Mouse (Mus musculus) hindlimb bud, embryonic 11.5 days (tissue): ENCODE results near the gene Mgll.

Source experiments
- DNase-seq: peaks from one replicate; pipeline ENCODE4 v3.0.0-alpha.2; 2012; ENCODE audit warnings: low read depth, low spot score; ENCODE audit errors: extremely low spot score

The Mgll gene

DNA sequence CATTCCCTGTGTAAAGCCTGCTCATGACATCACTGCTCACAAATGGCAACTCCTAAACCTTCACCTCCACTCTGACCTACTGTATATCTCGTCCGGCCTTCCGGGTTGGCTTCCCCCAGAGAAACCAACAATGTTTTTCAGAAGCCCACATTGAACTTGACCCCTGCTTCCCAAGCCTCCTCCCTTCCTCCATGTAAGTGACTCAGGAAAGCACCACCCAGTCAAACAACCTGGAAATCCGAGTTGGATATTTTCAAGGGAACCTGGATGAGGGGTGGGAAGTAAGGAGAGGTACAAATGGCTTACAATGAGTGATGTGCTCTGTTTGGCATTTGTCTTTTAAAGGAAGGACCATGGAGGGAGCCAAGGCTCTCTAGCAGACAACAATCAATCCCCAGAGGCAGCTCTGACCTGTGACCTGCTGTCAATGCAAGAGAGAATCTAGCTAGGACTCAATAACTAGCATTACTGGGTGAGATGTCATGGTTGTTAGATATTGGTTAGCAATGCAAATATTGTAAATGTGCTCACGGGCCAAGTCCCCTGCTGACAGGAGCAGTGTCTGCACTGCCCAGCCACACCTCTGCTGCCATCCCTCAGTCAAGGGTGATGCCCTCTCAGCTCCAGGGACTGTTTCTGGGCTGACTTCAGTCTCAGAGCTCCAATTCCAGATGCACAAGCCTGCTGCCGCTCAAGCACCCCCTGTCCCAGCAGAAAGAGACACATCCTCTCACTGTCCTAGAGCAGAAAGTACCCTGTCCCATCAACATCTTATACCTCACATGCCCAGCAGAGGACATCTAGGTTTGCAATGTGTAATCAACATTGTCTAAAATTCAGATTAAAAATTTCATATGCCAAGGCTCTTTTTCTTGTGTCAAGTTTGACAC is 6.8 kb upstream of the Mgll start:
- no peak for DNase-seq

DNA sequence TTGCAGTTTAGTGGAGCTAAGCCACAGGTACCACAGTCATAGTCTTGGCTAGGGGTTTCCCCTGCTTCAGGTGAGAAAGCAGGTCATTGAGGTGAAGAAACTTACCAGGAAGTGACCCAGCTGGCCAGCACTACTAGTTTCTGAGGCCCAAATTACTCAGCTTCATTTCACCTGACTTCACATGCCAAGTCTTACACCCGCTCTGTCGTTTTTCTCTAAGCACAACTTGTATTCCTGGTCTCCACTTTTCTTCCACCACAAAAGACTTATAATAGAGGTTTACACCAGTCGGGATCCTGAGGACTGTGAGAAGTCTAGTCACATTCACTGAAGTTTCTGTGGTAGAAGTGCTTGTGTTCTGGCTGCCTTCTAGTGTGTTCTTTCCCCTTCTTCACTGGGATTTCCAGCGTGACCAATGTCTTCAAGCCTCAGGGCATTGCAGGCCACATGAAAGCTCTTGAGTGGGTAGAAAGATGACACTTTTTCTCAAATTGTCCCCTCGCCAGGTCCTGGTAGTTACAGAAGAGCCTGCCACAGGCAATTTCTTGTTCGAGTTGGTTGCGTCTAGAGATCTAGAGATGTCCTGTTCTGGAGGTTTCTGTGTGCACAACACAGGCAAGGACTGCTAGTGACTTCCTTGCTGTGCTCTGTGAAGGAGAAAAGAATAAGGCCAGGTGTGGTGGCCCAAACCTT is 6.0 kb upstream of the Mgll start:
- no peak for DNase-seq

DNA sequence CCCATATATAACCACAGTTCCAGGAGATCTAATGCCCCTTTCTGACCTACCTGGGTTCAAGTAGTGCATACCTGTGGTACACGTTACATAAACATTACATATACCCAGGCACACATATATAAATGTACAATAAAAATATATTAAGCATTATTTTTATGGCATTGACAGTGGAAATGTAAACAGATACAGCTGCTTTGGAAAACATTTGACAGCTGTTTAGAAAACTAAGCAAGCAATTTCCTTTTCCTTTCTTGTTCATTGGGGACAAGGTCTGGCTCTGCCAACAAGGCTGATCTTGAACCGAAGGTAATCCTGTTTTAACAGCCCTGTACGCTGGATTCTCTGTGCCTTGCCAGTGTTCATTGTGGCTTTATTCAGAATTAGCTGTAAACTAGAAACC is 3.2 kb upstream of the Mgll start:
- no peak for DNase-seq

DNA sequence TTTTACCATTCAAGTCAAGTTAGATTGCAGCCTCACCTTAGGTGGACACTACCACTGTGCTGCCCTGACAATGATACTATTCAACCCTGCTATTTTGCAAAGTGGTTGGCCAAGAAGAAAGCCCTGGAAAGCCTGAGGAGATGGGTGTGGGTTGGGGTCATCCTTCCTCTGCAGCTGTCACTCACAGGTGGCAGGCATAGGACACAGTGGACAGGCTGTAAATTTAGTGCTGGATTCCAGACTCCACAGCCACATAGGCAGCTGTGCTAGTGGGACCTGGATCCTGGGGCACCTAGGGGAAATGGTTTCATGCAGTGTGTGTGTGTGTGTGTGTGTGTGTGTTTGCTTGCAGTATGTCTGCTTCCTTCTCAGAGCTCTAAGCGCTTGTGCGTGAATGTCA is 1.3 kb upstream of the Mgll start:
- no peak for DNase-seq

DNA sequence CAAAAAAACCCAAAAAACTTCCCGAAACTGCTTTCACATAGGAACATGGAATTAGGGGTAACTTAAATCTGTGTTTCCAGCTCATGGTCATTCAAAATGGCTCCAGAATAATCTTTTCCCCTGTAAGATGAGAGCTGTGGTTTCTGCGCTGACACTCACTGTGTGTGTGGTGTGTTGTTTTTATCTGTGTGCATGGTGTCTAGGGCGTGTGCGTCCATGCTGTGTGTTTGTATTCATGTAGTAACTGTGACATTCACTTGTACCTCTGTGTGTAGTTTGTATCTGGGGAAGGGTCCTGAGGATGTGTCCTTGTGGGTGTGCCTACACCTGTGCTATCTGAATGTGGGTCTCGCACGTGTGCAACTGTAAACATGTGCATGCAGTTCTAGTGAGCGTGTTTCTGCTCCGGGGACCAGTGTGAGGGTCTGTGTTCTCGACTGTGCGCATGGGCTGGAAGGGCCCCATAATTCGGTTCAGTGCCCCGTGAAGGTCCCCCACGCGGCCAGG is 353 bp upstream of the Mgll start:
- no peak for DNase-seq

DNA sequence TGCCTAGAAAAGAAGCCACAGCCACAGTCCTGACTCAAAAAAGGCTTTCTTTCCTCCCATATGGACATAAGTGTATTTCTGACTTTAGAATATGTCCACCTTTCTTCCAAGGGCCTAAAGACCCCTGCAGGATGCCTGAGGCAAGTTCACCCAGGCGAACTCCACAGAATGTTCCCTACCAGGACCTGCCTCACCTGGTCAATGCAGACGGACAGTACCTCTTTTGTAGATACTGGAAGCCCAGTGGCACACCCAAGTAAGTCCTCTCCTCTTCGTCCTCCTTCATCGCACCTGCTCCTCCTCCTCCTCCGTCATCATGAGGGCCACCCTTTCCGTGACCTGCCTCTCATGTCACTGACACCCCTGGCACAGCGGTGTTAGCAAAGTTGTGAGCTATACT is 1.4 kb downstream of the Mgll start:
- no peak for DNase-seq

DNA sequence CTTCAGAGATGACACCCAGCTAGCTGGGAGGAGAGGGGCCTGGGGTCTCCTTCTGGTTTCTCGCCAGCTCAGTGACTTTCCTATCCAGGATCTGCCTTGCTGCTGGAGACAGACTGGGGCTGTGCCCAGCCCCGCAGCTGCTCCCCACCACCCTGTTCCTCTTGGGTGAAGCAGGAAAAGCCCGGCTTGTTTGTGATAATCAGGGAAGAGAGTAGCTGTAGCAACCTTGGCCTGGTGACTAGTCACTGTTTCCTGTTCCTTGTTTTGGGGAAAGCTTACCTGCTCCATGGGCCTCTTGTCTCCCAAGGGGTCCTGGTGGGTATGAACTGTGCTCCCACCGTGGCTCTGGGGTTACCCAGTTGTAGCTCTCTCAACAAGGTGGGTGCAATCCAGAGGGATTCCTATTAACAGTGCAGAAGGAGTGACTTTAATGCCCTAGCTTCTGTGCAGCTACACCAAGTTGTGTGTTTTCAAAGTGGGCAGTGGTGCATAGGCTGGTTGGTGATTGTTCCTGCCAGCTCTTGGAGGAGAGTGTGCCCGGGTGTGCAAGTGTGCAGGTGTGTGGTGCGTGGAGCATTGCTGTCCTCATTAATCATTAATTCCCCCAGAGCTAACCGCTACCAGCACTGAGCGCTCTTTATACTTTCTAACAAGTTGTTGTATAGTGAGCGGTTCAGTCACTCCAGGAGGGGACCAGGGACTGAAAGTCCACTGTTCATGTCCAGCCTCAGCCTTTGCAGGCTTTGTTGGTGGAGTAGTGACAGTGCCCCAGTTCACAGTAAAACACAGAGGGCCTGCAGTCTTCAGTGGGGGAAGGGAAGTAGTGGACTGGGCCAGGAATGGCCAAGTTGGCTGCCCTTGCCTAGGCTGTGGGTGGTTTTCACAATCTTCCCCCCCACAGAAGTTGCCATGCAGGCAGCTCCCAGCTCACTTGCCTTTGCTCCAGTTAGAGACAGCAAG is 2.3 kb downstream of the Mgll start:
- DNase-seq, result no peak

DNA sequence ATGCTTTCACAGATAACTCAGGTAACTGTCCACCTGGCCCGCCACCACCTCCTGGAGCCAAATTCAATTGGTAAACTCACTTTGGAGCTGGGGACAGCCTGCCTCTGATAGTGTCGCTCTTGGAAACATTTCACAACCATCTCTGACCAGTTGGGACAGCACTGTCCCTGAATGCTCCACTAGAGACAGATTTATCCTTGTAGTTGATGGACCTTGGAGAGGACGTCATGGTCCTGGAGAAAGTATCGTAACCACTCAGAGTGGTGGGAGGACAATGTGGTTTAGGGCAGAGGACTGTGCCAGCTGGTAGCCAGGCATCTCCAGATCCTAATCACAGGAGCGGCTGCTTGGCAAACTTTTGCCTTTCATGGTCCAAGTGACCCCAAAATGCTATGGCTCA is 3.3 kb downstream of the Mgll start:
- DNase-seq, result no peak

DNA sequence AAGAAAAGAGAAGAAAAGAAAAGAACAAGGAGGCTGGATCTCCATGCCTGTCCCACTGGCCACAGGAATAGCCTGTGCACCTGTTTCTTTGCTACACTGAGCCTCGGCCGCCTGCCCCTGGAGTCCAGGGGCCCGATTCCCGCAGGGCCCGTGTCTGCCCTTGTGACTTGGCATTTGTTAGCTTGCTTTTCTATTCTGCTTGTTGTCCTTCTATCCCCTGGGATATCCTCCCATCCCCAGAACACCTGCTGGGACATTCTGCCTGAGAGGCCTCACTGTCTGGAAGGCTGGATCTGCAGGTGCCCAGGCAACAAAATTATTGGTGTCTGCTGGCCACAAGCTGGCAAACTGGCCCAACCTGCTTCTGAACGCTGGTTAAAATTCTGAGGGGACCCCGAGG is 3.8 kb downstream of the Mgll start:
- no peak for DNase-seq

DNA sequence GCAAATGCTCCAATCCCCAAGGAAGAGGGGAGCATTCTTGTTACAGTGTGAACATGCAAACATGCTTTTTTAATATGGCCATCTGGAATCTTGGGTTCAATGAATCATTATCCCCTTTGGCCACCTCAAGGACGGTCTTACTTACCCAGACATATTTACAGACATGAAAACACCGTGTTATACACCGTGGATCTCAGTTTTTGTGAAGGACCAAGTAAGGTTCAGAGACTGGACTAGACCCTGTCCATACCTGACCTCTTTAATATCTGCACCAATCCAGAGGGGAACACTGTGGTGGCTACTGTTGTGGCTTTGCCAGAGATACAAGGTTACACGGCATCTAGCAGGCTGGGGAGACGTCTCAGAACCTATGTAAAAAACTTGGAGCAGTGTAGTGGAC is 4.3 kb downstream of the Mgll start:
- no peak for DNase-seq

DNA sequence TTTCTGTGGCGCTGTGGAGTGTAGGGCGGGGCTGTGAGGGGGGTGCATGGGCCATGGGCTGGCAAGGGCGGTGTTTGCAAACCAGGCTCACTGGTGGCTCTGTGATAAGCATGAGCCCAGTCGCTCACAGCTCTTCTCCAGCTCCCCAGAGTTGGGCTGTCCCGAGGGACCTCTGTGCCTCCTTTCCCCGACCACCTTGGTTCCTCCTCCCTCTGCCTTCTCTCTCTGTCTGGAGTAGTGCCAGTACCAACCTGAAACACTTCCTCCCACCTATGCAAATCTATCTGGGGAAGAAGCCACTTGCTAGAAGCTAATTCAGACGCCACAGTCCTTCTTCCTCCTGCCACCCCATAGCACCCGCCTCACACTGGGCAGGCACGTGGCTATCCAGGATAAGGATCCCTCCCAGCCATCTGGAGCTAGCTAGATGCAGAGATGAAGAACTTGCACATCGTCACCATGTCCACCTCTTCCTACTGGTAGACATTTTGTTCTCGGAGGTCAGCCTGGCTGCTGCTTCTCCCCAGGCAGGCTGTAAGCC is 7.1 kb downstream of the Mgll start:
- no peak for DNase-seq

DNA sequence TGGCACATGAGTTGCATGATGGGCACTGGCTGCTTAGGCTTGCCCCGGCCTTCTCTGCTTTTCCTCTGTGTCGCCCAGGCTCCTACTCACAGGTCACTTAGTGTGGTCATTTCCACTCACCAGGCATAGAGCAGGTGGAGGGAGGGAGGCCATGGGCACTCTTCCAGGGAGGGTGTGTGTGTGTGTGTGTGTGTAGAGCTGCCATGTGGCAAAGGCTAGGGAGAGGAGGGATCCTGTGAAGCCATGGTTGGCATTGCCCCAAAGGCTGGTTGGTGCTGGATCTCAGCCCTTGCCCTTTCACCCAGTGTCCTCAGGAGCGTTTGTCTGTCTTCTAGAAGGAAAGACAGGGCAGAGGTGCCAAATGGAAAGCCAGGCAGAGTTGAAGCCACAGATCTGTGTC is 7.8 kb downstream of the Mgll start:
- DNase-seq, result no peak

DNA sequence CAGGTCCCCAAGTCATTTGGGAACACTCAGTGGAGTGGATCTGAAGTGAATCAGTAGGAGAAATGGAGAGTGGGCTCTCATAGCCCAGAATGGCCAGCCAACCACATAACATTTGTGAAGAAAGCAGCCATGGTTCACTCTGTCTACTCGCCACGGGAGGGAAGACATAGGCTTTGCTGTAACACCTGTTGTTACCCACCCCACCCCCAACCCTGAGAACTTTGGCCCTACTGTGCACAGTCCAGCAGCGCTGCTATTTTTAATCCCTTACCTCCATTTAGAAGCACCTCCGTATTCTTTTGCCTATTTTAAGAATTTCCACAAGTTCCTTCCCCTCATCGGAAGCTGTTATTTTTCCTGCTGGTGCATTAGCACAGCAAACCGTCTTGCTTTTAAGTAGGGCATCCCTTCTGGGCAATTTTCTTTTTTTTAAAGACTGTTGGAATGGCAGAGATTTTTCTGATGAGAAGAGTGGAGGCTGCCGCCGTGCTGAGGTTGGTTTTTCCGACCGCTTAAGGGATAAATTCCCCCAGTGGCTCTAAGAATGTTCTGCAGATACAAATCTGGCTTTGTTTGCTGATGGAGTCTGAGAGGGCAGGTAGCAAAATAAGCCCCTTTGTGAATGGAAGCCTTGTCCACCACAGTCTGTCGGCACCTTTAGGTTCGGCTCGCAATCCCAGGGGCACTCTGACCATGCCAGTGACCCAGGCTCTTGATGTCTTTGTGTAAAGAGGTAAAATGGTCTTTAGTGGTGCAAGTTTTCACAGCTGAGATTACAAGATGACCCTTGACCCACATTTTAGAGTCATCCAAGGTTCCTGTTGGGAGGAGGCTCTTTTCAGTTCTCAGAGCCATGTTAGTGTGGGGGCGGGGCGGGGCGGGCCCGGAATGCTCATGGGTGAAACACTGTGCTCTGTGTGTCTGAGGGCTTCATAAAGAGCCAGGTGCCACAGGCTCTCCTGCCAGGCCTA is 8.7 kb downstream of the Mgll start:
- no peak for DNase-seq

DNA sequence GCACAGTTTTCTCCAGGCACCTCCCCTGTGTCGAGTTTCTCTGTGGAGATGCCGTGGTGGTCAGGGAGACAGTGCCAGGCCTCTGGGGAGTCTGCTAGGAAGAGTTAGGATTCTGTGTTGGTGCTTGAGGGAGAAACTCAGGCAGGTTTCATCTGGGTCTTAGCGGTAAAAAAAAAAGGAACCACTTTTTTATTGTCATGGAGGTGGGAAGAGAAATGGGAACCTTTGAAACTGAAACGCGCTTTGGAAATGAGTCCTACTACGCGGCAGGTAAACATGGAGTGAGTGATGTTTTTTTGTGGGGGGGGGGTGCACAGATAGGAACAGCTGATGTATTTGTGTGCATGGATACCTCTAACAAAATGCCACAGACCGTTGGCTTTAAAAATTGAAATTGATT is 12.1 kb downstream of the Mgll start:
- DNase-seq, result no peak

DNA sequence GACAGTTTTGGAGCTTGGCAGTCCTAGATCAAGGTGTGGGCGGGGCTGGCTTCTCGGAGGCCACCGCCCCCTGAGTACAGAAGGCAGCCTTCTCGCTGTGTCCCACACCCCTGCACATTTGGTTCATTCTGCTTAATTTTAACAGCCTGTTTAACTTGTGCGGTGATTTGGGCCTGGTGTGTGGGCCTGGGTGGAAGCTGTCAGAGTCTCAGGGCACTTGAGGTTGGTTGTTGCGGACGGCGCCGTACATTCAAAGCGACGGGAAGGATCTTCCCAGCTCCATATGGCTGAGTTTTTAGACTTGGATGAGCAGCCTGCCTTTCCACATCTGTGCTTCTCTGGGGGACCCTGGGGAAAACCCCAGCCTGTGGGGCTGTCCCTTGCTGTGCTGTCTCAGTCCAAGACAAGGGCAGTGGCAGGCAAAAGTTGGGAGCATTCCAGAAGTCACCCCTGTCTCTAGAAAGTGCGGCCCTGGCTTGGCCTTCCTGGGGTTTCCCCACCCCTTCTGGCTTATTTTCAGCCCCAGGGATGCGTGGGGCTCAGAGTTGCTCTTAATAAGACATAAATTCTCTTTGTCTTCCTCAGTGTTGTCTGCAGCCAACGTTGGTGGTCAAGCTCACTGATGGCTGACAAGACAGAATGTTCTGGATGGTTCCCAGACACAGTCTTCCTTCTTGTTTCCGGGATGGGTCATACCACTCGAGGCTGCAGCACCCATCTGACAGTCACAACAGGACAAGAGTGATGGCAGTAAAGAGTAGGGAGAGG is 12.7 kb downstream of the Mgll start:
- no peak for DNase-seq

DNA sequence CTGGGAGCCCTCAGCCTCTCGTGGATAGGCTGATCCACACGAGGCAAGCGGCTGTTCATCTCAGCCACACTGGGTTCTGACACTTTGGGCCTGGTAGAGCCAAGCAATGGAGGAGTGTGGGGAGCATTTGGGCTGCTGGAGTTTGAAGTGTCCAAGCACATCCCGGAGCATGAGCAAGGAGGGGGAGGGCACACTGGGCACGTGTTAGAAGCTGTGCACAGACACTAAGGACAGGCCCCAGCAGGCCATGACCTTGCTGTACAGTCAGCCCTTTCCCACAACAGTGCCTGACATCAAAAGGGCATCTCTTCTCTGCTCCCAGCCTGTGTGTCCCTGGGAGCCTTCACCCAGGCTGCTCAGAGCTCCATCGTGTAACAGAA is 13.3 kb downstream of the Mgll start:
- DNase-seq, result no peak

DNA sequence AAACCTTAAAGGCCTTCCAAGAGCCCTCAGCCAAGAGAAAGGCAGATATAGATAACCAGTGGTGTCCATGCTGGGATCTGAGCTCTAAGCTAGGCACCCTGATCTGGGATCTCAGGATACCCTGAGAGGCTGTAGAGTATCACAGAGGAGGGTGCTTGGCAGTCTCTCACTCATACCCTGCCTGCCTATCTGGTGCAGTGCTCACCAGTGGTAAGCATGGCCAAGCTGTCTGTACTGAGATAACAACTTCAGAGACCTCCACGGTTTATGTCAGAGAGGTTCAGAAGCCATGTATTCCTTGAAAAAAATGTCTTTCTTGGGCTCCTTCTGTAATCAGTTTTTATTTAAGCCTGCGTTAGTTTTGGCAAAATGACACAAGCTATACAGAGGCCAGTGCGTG is 16.8 kb downstream of the Mgll start:
- no peak for DNase-seq

DNA sequence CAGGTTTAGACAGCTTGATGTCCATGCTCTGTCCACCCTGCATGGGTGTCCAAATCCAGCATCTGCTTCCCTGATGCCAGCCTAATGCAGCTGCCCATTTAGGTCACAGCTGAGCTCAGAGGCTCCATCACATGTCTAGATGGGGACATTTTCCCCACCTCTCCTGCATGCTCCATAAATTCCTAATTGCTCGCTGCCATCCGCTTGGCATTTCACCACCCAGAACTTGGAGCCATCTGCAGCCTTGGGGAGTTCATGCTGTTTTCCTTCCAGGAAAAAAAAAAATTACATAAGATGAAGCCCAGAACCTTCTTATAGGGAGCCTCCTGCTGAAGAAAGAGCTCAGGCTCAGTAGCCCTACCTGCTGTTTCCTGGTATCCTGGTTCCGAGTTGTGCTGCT is 17.6 kb downstream of the Mgll start:
- no peak for DNase-seq
